Mouse (Mus musculus) spleen, embryonic (tissue): Measurements from ENCODE around the gene Tab1.

Experiments
- CTCF ChIA-PET: fragments of 350-600 bp; sonication (Branson Sonifier 250); formaldehyde crosslinking; loops from one replicate; lab custom pipeline; 2022; lab: Charles Lee

Tab1 gene

GRCm38 (mm10) chr15:80102495-80102894 lies 30.4 kb upstream of the Tab1 start:
- CTCF ChIA-PET, result no interaction called here

GRCm38 (mm10) chr15:80105490-80106410 lies 27.2 kb upstream of the Tab1 start:
- CTCF ChIA-PET, result interaction anchor here (0.6 kb wide), 1 partner anchor 1635 kb away, joined by 3 read pairs; no protein-coding TSS in a partner anchor

GRCm38 (mm10) chr15:80107143-80107542 lies 25.8 kb upstream of the Tab1 start:
- CTCF ChIA-PET, result no interaction called here

GRCm38 (mm10) chr15:80107575-80107974 lies 25.4 kb upstream of the Tab1 start:
- CTCF ChIA-PET, result no interaction called here

DNA sequence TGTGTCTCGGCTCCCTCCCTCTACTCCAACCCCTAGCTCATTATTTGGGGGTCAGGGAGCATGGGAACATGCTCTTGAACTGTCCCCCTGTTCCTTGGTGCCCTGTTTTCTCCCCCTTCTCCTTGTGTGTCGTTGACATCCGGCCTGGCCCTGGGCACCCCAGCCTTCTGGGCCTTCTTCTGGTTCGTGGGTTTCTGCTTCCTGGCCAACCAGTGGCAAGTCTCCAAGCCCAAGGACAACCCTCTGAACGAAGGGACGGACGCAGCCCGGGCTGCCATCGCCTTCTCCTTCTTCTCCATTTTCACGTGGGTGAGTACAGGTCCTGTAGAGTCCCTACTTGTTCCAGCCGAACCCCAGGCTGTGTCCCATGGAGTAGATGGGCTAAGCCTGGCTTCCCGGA lies 21.5 kb upstream of the Tab1 start:
- CTCF ChIA-PET, result no interaction called here

GRCm38 (mm10) chr15:80112499-80112898 lies 20.4 kb upstream of the Tab1 start:
- CTCF ChIA-PET, result no interaction called here

GRCm38 (mm10) chr15:80114414-80114813 lies 18.5 kb upstream of the Tab1 start:
- CTCF ChIA-PET, result no interaction called here

DNA sequence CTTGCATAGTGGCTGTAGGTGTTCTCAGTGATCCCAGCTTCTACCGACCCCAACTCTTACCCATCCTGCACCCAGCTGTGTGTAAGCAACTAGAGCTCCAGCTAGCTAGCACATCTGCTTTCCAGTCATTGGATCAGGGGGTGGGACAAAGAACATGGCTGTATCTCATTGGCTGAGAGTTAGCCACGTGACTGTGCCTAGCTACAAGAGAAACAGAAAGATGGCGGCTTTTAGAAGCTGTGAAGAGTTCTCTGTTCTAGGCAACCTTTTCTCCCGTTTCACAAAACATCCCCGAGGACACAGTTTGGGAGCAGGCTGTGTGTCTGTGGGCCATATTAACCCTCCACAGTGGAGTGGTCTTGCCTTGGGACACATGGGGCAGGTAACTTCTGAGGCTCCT lies 17.7 kb upstream of the Tab1 start:
- CTCF ChIA-PET, result no interaction called here

- CTCF ChIA-PET, result no interaction called here
These were observed 16.8 kb upstream of the Tab1 start for GRCm38 (mm10) chr15:80115866-80116794.

GRCm38 (mm10) chr15:80117154-80117553 lies 15.8 kb upstream of the Tab1 start:
- CTCF ChIA-PET, result no interaction called here

GRCm38 (mm10) chr15:80119076-80119475 lies 13.9 kb upstream of the Tab1 start:
- CTCF ChIA-PET, result no interaction called here

GRCm38 (mm10) chr15:80121721-80122325 lies 11.1 kb upstream of the Tab1 start:
- CTCF ChIA-PET, result no interaction called here

- CTCF ChIA-PET, result interaction anchor here (0.5 kb wide), 1 partner anchor 60 kb away, joined by 4 read pairs; no protein-coding TSS in a partner anchor
These were observed 10.5 kb upstream of the Tab1 start for GRCm38 (mm10) chr15:80122431-80122830.

DNA sequence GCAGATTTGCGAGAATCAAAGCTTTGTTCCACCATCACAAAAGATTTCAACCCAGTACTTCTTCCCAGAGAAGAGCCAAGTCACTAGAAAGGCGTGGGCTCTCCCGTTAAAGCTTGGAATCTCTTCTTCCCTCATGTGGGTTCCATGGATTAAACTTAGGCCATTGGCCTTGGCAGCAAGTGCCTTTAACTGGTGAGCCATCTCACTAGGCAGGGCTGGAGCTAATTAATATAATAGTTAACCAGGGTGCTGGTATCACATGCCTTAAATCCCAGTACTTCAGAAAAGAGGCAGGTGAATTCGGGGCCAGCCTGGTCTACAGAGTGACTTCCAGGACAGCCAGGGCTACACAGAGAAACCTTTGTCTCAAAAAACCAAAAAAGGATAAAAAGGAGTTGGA lies 8.3 kb upstream of the Tab1 start:
- CTCF ChIA-PET, result no interaction called here

- CTCF ChIA-PET, result interaction anchor here (0.7 kb wide), 1 partner anchor 53 kb away, joined by 3 read pairs; no protein-coding TSS in a partner anchor
These were observed 5.7 kb upstream of the Tab1 start for GRCm38 (mm10) chr15:80127191-80127590.

DNA sequence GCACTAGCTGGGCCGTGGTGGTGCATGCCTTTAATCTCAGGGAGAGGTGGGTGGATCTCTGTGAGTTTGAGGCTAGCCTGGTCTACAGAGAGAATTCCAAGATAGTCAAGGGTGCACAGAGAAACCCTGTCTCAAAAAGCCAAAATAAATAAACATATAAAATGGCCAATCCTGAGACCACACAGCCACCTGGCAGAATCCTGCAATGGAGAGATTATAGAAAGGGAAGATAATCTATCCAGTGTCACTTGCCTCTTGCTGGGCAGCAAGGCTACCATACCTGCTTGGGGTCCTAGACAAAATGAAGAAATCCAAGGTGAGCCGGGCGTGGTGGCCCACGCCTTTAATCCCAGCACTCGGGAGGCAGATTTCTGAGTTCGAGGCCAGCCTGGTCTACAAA lies 2.9 kb upstream of the Tab1 start:
- CTCF ChIA-PET, result interaction anchor here (0.7 kb wide), 1 partner anchor 23 kb away, joined by 5 read pairs; no protein-coding TSS in a partner anchor

- CTCF ChIA-PET, result interaction anchor here (0.7 kb wide), 1 partner anchor 22 kb away, joined by 5 read pairs; no protein-coding TSS in a partner anchor
These were observed 2.2 kb upstream of the Tab1 start for GRCm38 (mm10) chr15:80130689-80131088.

DNA sequence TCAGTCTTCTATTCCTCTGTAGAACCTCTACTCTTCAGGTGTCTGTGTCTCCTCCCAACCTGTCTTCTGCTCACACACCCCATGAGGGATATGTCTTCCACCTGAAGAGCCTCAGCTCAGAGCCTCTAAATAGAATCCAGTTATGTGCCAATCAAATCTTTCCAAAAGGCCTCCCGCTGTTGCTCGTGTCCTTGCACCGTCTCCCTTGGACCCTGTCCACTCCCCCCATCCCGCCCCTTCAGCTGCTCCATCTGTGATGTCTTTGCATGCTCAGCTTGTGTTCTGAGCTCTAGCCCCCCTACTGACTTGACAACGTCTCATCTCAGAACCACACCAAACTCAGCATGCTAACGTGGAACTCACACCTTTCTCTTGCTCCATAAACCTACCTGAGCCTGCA lies 1.5 kb upstream of the Tab1 start:
- CTCF ChIA-PET, result no interaction called here

DNA sequence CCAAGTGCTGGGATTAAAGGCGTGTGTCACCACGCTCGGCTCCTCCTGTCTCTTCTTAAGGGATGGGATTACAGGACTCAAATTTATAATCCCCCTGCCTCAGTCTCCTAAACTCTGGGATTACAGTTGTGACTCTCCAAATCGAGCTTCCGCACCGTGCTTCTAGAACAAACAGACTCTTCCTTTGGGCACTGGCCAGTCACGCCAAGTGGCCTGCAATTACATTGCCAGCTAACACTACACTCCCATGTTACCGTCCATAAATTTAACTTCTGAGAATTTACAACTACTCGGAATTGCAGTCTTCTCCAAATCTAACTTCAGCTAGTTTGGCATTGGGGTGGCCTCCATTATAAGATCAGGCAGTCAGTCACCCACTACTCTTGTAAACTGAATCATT lies 475 bp upstream of the Tab1 start:
- CTCF ChIA-PET, result interaction anchor here (0.7 kb wide), 1 partner anchor 1363 kb away, joined by 3 read pairs; no protein-coding TSS in a partner anchor

DNA sequence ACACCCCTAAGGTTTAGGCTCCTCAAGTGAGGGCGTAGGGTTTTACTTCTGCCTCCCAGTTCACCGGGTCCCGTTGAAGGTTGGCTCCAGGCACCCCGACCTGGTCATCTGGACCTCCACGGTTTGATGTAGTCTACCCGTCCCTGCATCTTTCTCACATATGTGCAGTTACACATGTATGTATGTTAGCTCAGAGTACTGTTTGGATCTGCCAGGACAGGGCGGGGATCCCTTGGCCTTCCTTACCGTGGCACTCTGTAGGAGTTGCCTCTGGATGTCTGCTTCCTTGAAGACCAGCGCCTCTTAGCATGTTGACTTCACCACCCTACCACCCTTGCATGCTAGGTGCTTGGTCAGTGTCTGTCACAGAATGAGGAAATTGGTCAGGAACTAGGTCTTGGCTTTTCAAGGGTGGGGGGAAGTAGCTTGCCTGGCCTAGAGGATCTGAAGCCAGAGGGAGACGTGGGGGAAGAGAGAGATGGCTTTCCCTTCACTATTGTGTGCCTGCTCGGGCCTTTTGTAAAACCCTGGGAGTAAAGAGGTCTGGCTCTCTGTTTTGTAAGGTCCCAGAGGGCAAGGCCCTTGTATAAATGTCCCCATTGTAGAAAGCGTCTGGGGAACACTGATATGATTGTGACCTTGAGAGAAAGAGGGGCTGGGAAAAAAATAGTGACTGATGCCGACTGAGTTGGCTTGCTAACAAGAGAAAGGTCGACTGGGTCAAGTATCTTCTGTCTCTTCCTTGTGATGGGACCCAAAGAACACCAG lies 939 bp downstream of the Tab1 start:
- CTCF ChIA-PET, result interaction anchor here (0.5 kb wide), 1 partner anchor 781 kb away, joined by 19 read pairs; no protein-coding TSS in a partner anchor

- CTCF ChIA-PET, result no interaction called here
These were observed 1.5 kb downstream of the Tab1 start for GRCm38 (mm10) chr15:80134450-80134847.
